Mouse (Mus musculus) macrophage (primary cell): ENCODE results near the gene Nacc2. TPM values are rescaled to one million over a fixed set of nuclear protein-coding genes. Genes with fewer than 3 reads are reported as not detected.

Experiments
- H3K27ac ChIP-seq: fragments of 350-480 bp; formaldehyde crosslinking; 2 replicates; pipeline ENCODE4 v1.9.0; 2021
- H3K36me3 ChIP-seq: fragments of 350-480 bp; formaldehyde crosslinking; 2 replicates; pipeline ENCODE4 v1.9.0; 2021; ENCODE audit errors: inconsistent target
- H3K4me3 ChIP-seq: fragments of 350-480 bp; formaldehyde crosslinking; 2 replicates; pipeline ENCODE4 v1.9.0; 2021; ENCODE audit errors: inconsistent target
- H3K79me2 ChIP-seq: fragments of 350-480 bp; formaldehyde crosslinking; 2 replicates; pipeline ENCODE4 v1.9.0; 2021; ENCODE audit errors: inconsistent target
- WGBS: methylation state at CpG from one replicate; pipeline ENCODE4 v1.1.7; 2026; ENCODE audit warnings: inconsistent platforms; ENCODE audit not compliant: missing documents; 5-methylcytosine and 5-hydroxymethylcytosine counted together
- polyA plus RNA-seq: library from polyadenylated mRNA; stranded (reverse); fragments of 250-400 nt; gene quantifications from 3 replicates; pipeline ENCODE4 v1.2.4, GENCODE M21; 2018; ENCODE audit warnings: inconsistent platforms

Gene Nacc2
- polyA plus RNA-seq, 1 experiment from 2014 or later: 16.9 TPM

- H3K36me3 ChIP-seq: no peaks in the 10 kb centered on the region
- H3K4me3 ChIP-seq: no peak overlapping the region
- H3K79me2 ChIP-seq: no peaks in the 10 kb centered on the region
- H3K27ac ChIP-seq: no peak overlapping the region
- 33% methylated on average over 7 of the region's 7 CpGs for WGBS
Measured at GRCm38 (mm10) chr2:26068175-26068574, 54.8 kb downstream of the Nacc2 start.

GRCm38 (mm10) chr2:26066527-26066926 lies 56.5 kb downstream of the Nacc2 start:
- Histone ChIP-seq H3K4me3 (no peak overlapping the region), H3K36me3 (no peaks in the 10 kb centered on the region; the same call in 1 of the 2 replicates), H3K27ac (no peak overlapping the region), H3K79me2 (no peaks in the 10 kb centered on the region)
- 91% methylated on average over 14 of the region's 14 CpGs for WGBS

- Histone ChIP-seq H3K36me3 (peaks cover 20% of the 10 kb centered on the region), H3K79me2 (no peaks in the 10 kb centered on the region), H3K4me3 (no peak overlapping the region), H3K27ac (no peak overlapping the region)
- 92% methylated on average over 13 of the region's 13 CpGs for WGBS
Measured at GRCm38 (mm10) chr2:26062742-26063427, 60.1 kb downstream of the Nacc2 start.

- Histone ChIP-seq H3K4me3 (no peak overlapping the region), H3K27ac (no peak overlapping the region), H3K79me2 (no peaks in the 10 kb centered on the region), H3K36me3 (peaks cover 20% of the 10 kb centered on the region)
- 79% methylated on average over 4 of the region's 4 CpGs for WGBS
Measured at GRCm38 (mm10) chr2:26062241-26062640, 60.8 kb downstream of the Nacc2 start.

GRCm38 (mm10) chr2:26061018-26061666 lies 61.9 kb downstream of the Nacc2 start:
- peaks cover 20% of the 10 kb centered on the region for H3K36me3 ChIP-seq
- H3K27ac ChIP-seq: no peak overlapping the region
- no peak overlapping the region for H3K4me3 ChIP-seq
- WGBS: 81% methylated on average over 21 of the region's 21 CpGs
- no peaks in the 10 kb centered on the region for H3K79me2 ChIP-seq

- no peaks in the 10 kb centered on the region for H3K79me2 ChIP-seq
- H3K36me3 ChIP-seq: peaks cover 20% of the 10 kb centered on the region
- 90% methylated on average over 7 of the region's 7 CpGs for WGBS
- no peak overlapping the region for H3K4me3 ChIP-seq
- H3K27ac ChIP-seq: no peak overlapping the region
Measured at GRCm38 (mm10) chr2:26057053-26057452, 66.0 kb downstream of the Nacc2 start.

- peaks cover 18% of the 10 kb centered on the region for H3K36me3 ChIP-seq
- H3K4me3 ChIP-seq: no peak overlapping the region
- no peaks in the 10 kb centered on the region for H3K79me2 ChIP-seq
- no peak overlapping the region for H3K27ac ChIP-seq
- 87% methylated on average over 5 of the region's 5 CpGs for WGBS
Measured at GRCm38 (mm10) chr2:26056226-26056625, 66.8 kb downstream of the Nacc2 start.

- peaks cover 13% of the 10 kb centered on the region for H3K36me3 ChIP-seq
- H3K4me3 ChIP-seq: no peak overlapping the region
- no peaks in the 10 kb centered on the region for H3K79me2 ChIP-seq
- no peak overlapping the region for H3K27ac ChIP-seq
- WGBS: 49% methylated on average over 2 of the region's 2 CpGs
Measured at GRCm38 (mm10) chr2:26055747-26056102, 67.3 kb downstream of the Nacc2 start.

GRCm38 (mm10) chr2:26055046-26055746 lies 67.8 kb downstream of the Nacc2 start:
- 63% methylated on average over 8 of the region's 8 CpGs for WGBS
- no peak overlapping the region for H3K27ac ChIP-seq
- H3K36me3 ChIP-seq: peaks cover 8% of the 10 kb centered on the region
- no peaks in the 10 kb centered on the region for H3K79me2 ChIP-seq
- H3K4me3 ChIP-seq: no peak overlapping the region

GRCm38 (mm10) chr2:26052806-26053205 lies 70.2 kb downstream of the Nacc2 start:
- Histone ChIP-seq H3K36me3 (no peaks in the 10 kb centered on the region), H3K79me2 (no peaks in the 10 kb centered on the region), H3K27ac (no peak overlapping the region), H3K4me3 (no peak overlapping the region)
- 86% methylated on average over 4 of the region's 4 CpGs for WGBS

- H3K27ac ChIP-seq: no peak overlapping the region
- H3K79me2 ChIP-seq: no peaks in the 10 kb centered on the region
- H3K36me3 ChIP-seq: no peaks in the 10 kb centered on the region
- 77% methylated on average over 5 of the region's 5 CpGs for WGBS
- no peak overlapping the region for H3K4me3 ChIP-seq
Measured at GRCm38 (mm10) chr2:26048816-26049215, 74.2 kb downstream of the Nacc2 start.

GRCm38 (mm10) chr2:26044216-26044615 lies 78.8 kb downstream of the Nacc2 start:
- Histone ChIP-seq H3K36me3 (no peaks in the 10 kb centered on the region), H3K27ac (no peak overlapping the region), H3K79me2 (no peaks in the 10 kb centered on the region), H3K4me3 (no peak overlapping the region)
- 91% methylated on average over 9 of the region's 9 CpGs for whole genome bisulfite sequencing

GRCm38 (mm10) chr2:26042603-26043002 lies 80.4 kb downstream of the Nacc2 start:
- WGBS: 98% methylated on average over 3 of the region's 3 CpGs
- Histone ChIP-seq H3K79me2 (no peaks in the 10 kb centered on the region), H3K27ac (no peak overlapping the region), H3K4me3 (no peak overlapping the region), H3K36me3 (no peaks in the 10 kb centered on the region)

GRCm38 (mm10) chr2:26041163-26041810 lies 81.7 kb downstream of the Nacc2 start:
- WGBS: 35% methylated on average over 14 of the region's 14 CpGs
- H3K4me3 ChIP-seq: no peak overlapping the region
- H3K79me2 ChIP-seq: no peaks in the 10 kb centered on the region
- H3K36me3 ChIP-seq: no peaks in the 10 kb centered on the region
- H3K27ac ChIP-seq: no peak overlapping the region

GRCm38 (mm10) chr2:26039951-26040350 lies 83.1 kb downstream of the Nacc2 start:
- WGBS: 44% methylated on average over 14 of the region's 14 CpGs
- no peak overlapping the region for H3K27ac ChIP-seq
- H3K36me3 ChIP-seq: no peaks in the 10 kb centered on the region
- no peaks in the 10 kb centered on the region for H3K79me2 ChIP-seq
- H3K4me3 ChIP-seq: no peak overlapping the region
